Mouse (Mus musculus): ENCODE data around the gene Foxq1.

Gene Foxq1

GRCm38 (mm10) chr13:31572806-31573508, 17.0 kb downstream of the Foxq1 start:
- DNase-seq (ENCODE audit: low spot score in 2 of 2) = no peak

- no peak for DNase-seq (ENCODE audit: low spot score in 2 of 2)
These were observed 18.7 kb downstream of the Foxq1 start for GRCm38 (mm10) chr13:31574627-31575026.

GRCm38 (mm10) chr13:31576696-31577095, 20.8 kb downstream of the Foxq1 start:
- DNase-seq (ENCODE audit: low spot score in 2 of 2) = no peak

- DNase-seq (ENCODE audit: low spot score in 2 of 2) = no peak
These were observed 21.6 kb downstream of the Foxq1 start for GRCm38 (mm10) chr13:31577576-31577975.

- DNase-seq (ENCODE audit: low spot score in 2 of 2) = no peak
These were observed 22.5 kb downstream of the Foxq1 start for GRCm38 (mm10) chr13:31578389-31578788.

- no peak for DNase-seq (ENCODE audit: low spot score in 2 of 2)
These were observed 23.9 kb downstream of the Foxq1 start for GRCm38 (mm10) chr13:31579866-31580265.

GRCm38 (mm10) chr13:31587341-31587740, 31.4 kb downstream of the Foxq1 start:
- no peak for DNase-seq (ENCODE audit: low spot score in 2 of 2)

GRCm38 (mm10) chr13:31599576-31599975, 43.6 kb downstream of the Foxq1 start:
- DNase-seq (ENCODE audit: low spot score in 2 of 2) = no peak

- no peak for DNase-seq (ENCODE audit: low spot score in 2 of 2)
These were observed 48.0 kb downstream of the Foxq1 start for GRCm38 (mm10) chr13:31603964-31604363.
